Mouse (Mus musculus): ENCODE data around the gene Dab2ip.

Dab2ip gene

DNA sequence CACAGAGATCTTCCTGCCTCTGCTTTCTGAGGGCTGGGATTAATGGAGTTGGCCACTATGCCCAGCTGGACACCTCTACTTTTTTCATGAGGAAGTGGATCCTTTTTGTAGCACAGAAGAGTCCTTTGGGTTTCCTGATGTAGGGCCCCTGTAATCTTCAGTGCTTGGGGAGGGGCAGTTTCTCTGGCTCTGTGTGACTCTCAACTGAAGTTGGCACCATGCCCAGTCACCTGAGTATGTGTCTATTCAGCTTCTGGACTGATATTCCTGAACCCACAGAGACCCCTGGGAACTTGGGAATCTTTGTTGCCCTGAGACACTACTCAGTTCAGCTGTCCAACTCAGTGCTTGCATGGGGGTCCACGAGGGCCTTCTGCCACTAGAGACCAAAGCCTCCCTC is 37.0 kb downstream of the Dab2ip start:
- no peak for DNase-seq (ENCODE audit: low spot score in 2 of 2)

DNA sequence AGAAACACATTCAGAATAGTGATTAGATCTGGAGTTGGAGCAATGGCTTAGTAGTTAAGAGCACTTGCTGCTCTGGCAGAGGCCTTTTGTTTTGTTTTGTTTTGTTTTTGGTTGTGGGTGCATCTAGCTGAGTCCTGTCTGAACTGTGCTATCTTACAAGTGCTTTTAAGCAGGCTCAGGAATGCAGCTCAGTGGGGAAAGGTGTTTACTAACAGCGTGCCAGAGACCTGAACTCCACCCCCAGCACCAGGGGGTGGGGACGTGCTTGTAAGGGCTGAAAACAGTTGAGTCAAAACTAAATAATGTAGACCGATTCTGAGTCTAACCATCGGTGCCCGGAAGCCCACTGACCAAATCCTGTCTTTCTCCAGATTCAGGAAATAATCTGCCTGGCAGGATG is 37.7 kb downstream of the Dab2ip start:
- no peak for DNase-seq (ENCODE audit: low spot score in 2 of 2)

DNA sequence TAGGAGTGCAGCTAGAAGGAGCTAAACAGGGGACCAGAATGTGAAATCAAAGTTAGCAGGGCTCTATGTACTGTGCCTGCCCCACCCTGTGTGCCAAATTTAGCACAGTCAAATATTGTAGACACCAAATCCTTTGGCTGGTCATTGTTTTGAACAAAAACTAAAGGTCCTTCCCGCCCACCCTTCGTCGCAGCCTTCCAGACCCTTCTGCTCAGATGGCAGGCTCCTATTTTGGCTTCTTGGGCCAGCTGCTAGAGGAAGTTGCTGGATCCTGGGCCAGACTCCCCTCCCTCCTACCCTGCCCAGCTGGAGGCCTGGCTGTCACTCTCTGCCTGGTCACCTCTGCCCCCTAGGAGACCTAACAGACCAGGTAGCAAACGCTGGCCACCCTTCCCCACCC is 38.7 kb downstream of the Dab2ip start:
- DNase-seq (ENCODE audit: low spot score in 2 of 2): no peak

DNA sequence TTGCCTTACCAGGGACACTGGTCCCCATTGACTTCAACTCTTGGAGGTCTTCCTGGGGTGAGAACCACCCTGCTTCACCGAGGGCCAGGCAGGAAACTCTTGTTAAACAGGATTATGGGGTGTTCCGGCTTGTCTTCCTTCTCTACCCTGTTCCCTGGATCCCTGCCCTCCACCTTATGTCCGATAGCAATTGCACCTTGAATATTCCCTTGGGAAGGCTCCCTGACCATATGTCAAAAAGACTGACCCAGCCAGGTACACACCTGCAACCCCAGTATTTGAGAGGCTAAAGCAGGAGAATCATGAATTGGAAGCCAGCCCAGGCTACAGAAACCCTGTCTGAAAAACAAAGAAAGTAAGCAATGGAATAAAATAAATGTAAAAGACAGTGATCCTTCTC is 40.8 kb downstream of the Dab2ip start:
- no peak for DNase-seq (ENCODE audit: low spot score in 2 of 2)

- no peak for DNase-seq (ENCODE audit: low spot score in 2 of 2)
Observed at GRCm38 (mm10) chr2:35601665-35602064, 43.6 kb downstream of the Dab2ip start.

DNA sequence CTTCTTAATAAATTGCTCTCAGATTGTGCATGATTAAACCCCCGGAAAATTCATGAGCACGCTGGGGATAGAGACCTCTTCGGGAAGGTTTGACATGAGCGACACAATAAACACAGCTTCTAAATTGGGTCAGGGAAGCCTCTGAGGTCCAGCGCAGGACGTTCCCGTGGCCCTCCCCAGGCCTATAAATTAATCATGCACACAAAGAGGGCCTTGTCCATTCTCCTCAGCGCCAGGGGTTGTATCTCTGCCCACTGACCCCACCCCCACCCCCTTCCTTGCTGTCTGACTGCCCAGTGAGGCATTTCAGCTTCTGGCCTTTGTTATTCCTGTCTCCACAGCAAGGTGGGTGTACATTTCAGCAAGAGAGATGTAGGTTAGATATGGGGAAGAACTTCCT is 49.4 kb downstream of the Dab2ip start:
- DNase-seq (ENCODE audit: low spot score in 2 of 2): no peak

GRCm38 (mm10) chr2:35608856-35609255 is 50.8 kb downstream of the Dab2ip start:
- no peak for DNase-seq (ENCODE audit: low spot score in 2 of 2)

DNA sequence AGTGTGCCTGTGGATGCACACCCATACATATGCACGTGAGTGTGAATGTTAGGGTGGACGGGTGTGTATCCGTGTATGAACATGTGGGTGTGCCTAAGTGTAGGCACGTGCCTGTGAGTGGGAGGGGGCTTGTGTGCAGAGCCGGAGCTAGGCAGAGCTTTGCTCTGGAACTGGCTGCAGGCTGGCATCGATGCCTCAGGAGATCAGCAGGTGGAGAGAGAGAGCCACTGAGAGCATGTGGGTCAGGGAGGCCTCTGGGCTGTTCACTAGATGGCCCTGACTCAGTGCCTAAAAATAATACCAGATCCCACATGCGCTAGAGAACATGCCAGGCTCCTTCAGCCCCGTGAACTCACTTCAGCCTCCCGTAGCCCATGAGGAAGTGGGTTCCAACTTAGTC is 51.3 kb downstream of the Dab2ip start:
- no peak for DNase-seq (ENCODE audit: low spot score in 2 of 2)

DNA sequence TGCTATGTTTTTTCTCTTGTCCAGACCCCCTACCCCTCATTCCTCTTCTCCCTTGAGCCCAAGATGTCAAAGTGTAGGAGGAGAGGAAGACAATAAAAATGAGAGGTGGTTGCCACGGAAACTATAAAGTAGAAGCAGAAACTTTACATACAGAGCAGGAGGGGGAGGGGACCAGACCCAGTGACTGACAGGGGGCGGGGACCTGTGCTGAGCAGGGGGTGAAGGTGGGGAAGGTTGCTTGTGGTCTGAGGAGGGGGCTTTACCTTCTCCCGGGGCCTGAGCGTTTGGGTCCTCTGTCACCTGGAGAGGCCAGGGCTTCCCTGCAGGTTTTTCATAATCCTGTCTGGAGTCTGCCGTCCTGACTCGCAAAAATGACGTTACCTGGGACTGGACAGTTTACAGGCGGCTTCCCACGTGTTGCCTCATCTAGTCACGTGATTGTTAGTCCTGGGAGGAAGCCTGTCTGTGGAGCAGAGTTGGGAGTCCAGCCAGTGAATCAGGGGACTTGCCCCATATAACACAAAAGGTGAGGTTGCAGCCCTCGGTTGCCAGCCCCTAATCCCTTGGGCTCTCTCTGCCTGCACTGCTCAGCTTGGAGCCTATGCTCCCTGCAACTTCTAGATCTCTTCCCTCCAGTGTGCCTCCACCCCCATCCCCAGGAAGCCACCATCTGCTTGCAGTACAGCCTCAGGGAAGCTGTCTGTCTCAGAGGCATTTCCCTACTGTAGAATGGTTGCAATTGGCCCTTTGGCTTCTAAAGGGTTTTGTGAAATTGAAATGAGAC is 52.3 kb downstream of the Dab2ip start:
- DNase-seq (ENCODE audit: low spot score in 2 of 2): peak; percentile 31 to 49

DNA sequence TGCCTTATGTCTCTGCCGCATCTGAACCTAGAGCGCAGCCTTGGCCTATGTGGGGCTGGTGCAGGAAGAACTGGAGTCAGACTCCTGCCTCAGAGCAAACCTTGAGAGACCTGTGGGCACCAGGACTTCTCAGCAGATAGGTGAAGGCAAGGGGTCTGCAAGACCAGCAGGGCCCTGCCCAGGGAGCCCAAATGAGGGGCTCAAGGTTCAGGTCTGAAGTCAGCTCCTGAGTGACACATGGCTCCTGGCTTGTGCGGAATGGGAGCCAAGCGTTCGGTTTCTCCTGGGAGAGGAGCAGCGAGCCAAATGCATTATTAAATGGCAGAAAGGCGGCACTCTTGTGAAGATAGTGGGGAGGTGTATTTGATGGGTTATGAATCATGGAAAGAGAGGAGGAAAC is 52.9 kb downstream of the Dab2ip start:
- no peak for DNase-seq (ENCODE audit: low spot score in 2 of 2)

DNA sequence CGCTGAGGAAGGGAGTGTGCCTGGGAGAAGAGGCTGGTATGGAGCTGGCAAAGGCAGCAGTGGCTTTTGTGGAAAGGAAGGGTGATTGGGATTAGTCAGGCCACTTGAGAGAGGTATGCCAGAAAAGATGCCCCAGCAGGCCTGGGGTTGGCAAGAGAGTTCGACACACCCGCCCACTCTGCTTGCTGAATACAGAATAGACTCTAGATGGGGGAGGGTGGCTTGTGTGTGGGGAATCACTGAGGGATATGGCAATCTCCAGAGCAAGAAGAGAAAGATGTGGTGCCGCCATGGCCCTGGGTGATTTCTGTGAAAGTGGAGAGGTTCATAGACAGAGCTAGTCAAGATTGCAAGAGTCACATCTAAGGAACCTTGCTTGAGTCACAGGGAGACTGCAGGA is 53.6 kb downstream of the Dab2ip start:
- no peak for DNase-seq (ENCODE audit: low spot score in 2 of 2)

DNA sequence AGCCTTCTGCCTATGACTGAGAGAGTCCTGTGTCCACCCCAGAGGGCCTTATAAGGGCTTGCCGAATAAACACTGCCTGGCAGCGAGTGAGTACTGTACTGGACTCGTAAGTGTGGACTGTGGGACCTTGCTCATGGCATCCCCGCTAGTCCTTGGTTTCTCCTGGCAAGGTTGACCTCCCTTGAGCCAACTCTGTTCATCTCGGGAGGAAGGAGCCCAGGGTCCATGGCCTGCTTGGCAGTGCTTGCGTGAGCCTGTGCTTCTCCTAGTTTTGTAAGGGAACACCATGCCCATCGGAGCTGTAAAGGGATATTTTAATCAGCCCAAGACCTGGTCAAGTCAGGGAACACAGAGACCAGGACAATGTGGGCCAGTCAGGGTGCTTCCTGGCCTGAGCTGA is 54.2 kb downstream of the Dab2ip start:
- DNase-seq (ENCODE audit: low spot score in 2 of 2): no peak

DNA sequence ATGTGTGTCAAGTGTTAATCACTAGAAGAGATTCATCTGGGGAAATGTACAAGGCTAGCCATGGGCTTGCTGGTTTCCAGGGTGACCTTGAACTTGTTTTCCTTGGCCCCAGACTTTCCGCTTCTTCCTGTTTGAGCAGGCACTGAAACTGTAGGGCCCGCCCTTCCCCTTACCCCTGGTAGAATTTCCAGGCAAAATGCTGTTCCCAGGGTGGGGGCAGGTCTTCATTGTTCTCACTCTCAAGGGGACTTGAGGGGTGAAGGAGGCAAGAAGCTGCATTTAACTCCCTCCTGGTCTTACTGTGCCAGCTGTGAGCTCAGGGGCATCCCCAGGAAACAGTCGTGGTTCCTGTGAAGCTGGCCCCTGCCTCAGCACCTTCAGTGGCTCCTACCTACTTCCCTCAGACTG is 55.9 kb downstream of the Dab2ip start:
- no peak for DNase-seq (ENCODE audit: low spot score in 2 of 2)

- DNase-seq (ENCODE audit: low spot score in 2 of 2): no peak
Observed at GRCm38 (mm10) chr2:35614411-35614810, 56.3 kb downstream of the Dab2ip start.

DNA sequence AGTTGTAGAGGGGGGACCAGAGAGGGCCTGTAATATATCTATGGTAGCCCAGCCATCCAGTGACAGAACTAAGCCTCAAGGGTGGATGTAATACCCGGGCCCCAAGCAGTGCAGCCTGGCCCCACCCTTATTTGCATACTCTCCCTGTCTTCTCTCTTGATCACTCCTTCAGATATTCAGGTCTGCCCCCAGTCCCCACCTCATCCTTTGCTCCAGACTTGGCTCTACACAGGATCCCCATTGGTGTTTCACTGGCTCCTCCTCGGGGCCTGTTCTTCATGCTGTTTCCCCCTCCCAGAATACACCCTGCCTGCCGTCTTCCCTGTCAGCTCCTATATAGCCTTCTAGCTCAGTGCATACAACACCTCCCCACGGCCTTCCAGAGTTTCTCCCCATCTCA is 57.3 kb downstream of the Dab2ip start:
- no peak for DNase-seq (ENCODE audit: low spot score in 2 of 2)

- no peak for DNase-seq (ENCODE audit: low spot score in 2 of 2)
Observed at GRCm38 (mm10) chr2:35615977-35616376, 57.9 kb downstream of the Dab2ip start.

DNA sequence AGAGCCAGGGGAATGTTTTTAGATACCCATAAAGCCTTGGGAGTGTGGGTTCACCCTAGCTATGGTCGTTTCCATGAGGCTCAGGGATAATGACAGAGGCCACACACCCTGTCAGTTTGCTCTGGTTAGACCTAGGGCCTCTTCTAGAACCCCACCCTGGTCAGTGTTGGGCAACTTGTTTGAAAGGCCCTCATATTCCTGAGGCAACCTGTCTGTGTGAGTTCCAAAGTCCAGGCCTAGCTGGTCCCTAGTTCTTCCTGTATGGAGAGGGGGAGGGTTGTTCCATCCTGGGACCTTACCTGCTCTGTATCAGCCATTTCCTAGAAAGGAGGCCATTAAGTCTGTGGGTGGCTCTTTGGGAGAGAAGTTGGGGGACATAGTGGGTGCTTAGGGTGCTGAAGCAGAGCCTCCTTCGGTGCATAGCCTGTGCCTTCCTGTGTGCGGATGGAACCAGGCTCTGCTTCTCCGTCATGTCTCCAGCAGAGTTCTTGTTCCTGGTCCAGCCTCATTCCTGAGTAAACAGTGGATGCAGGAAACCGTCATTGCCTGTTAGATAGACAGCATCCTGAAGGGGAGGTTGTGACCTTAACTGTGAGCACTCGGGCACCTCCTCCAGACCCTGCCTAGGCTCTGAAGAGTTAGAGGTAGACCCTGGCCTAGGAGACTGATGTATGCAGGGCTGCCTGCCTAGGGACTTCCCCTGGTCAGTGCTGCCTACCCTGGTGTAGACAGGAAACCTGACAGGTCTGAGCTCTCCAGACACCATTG is 59.0 kb downstream of the Dab2ip start:
- no peak for DNase-seq (ENCODE audit: low spot score in 2 of 2)

GRCm38 (mm10) chr2:35618981-35619380 is 60.9 kb downstream of the Dab2ip start:
- no peak for DNase-seq (ENCODE audit: low spot score in 2 of 2)

- no peak for DNase-seq (ENCODE audit: low spot score in 2 of 2)
Observed at GRCm38 (mm10) chr2:35619532-35619931, 61.5 kb downstream of the Dab2ip start.

DNA sequence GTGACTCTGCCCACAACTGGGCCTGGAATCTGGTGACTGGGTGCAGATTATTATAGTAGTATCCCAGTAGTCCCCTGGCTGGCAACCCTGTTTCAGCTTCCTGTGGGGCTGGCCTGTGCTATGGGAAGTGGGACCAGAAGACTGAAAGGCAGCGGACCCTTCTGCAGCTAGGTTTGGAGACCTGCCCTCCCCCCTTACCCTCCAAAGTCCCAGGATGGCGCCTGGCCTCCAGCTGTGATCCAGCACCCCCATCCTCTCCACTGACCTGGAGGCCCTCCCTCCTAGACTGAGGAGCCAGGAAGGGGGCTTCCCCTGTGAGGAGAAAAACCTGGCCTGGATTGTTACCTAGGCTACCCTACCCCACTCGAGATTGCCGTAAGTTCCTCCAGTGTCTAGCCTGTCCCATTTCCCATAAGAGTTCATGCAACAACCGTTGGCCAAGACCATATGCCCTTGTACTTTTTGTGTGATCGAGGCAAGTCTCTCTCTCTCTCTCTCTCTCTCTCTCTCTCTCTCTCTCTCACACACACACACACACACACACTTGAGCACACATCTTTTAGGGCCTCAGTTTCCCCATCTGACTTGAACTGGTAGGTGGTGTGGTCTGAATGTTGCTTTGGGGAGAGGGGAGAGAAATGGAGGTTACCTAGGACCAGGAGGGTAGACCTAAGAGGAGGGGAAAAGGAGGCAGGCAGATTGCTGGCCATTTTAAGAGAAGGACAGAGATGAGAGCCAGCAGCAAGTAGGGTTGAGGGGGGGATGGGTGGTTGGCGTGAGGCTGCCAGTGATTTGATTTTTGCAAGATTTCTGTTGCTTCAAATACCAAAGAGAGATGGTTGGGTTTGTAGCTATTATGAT is 62.5 kb downstream of the Dab2ip start:
- no peak for DNase-seq (ENCODE audit: low spot score in 2 of 2)

- no peak for DNase-seq (ENCODE audit: low spot score in 2 of 2)
Observed at GRCm38 (mm10) chr2:35621225-35621519, 63.1 kb downstream of the Dab2ip start.

DNA sequence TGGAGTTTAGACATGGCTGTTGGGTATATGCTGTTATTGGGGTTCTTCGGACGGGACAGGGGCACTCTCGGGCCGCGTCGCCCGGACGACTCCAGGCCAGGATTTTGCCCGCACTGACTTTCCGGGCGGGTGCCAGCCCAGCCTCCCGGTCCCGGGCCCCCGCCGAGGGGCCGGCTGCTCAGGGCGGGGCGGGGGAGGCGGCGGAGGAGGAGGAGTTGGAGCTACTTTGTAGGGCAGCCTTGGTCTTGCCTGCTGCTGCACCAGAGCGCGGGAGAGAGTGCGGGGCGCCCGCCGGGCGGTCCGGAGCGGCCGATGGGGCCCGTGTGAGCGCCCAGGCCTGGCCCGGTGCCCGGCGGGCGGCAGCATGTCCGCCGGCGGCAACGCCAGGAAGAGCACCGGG is 63.7 kb downstream of the Dab2ip start:
- DNase-seq (ENCODE audit: low spot score in 2 of 2): no peak
